Mouse (Mus musculus) forebrain, embryonic 14.5 days (tissue): Measurements from ENCODE around the gene Tspan11. TPM values are rescaled to one million over a fixed set of nuclear protein-coding genes. Genes with fewer than 3 reads are reported as not detected.

ENCODE experiments used
- polyA plus RNA-seq: library from polyadenylated mRNA; unstranded; fragments of >200 nt; fragmentation: Nextera tagmentation; extraction: Ambion mirVana; gene quantifications from 2 replicates; pipeline ENCODE4 v1.2.1, GENCODE M21; 2014

Tspan11 gene
- polyA plus RNA-seq, 1 experiment from 2014 or later = 10.5 TPM

Other genes starting within 250 kb of the Tspan11 start
- 16.6 and 17.9 TPM in 2 replicates for gene Prmt8, start 118.1 kb upstream of the Tspan11 start, polyA plus RNA-seq